Mouse (Mus musculus): ENCODE results near the gene Tspan5.

DNA sequence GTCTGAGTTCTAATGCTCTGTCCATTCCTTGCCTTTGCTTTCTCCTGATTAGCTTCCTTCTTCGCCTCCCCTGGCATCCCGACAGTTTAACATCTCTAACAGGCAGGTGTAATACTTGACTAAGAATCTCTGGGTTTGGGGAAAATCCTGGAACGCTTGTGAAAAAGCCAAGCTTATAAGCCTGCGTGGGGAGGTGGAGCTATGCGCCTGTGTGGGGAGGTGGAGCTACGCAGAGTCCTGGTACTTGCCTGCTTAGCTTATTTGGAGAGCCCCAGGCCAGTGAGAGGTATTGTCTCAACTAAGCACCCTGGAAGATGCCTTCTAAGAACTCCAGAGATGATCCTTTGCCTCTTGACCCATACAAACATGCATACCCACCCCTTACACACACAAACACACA is 95.7 kb downstream of the Tspan5 start:
- no peak for TF ChIP-seq POLR2A (IDR thresholded peaks at IDR 0.05; ENCODE audit: low read depth, low read length)
- no peak for TF ChIP-seq CTCF (IDR thresholded peaks at IDR 0.05; ENCODE audit: borderline replicate concordance, insufficient read depth, low read length)
